Mouse (Mus musculus) bone marrow, adult 2 months (tissue): ENCODE results near the gene 1700003E16Rik.

Experiments
- CTCF ChIP-seq: fragments of 200-500 bp; IDR thresholded peaks from 2 replicates; pipeline ENCODE4 v1.5.1; 2011; ENCODE audit warnings: low read length, control low read depth; ENCODE audit not compliant: control insufficient read depth, insufficient read depth
- POLR2A ChIP-seq: fragments of 200-500 bp; IDR thresholded peaks from 2 replicates; pipeline ENCODE4 v1.6.1; 2011; ENCODE audit warnings: low read depth, mild to moderate bottlenecking, control low read depth, low read length, borderline replicate concordance; ENCODE audit not compliant: control insufficient read depth

GRCm38 (mm10) chr6:83147280-83147679 lies 8.9 kb upstream of the 1700003E16Rik start:
- TF ChIP-seq CTCF (no peak), POLR2A (no peak)
